Mouse (Mus musculus) embryonic fibroblast, embryonic 13.5 days (primary cell): ENCODE measurements around the gene Prr7.

Experiments
- CTCF ChIP-seq: IDR thresholded peaks from 2 replicates; pipeline ENCODE4 v1.5.1; 2011; ENCODE audit warnings: mild to moderate bottlenecking, control low read depth, low read length, moderate library complexity, borderline replicate concordance; ENCODE audit not compliant: insufficient read depth
- POLR2A ChIP-seq: IDR thresholded peaks from 2 replicates; pipeline ENCODE4 v1.6.1; 2011; ENCODE audit warnings: low read depth, mild to moderate bottlenecking, control low read depth, low read length, moderate library complexity

DNA sequence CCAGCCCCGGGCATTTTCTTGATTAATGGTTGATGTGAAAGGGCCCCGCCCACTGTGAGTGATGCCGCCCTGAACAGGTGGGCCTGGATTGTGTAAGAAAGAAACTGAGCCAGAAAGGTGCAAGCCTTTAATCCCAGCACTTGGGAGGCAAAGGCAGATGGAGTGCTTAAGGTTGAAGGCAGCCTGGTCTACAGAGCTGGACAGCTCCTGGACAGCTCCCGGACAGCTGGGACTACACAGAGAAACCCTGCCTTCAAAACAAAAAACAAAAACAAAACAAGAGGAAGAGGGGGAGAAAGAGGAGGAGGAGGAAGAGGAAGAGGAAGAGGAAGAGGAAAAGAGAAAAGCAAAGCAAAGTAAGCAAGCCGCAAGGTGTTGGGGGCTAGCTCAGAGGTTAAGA, 44.9 kb upstream of the Prr7 start:
- TF ChIP-seq POLR2A = no peak
- no peak for TF ChIP-seq CTCF
